Mouse (Mus musculus) embryonic facial prominence, embryonic 12.5 days (tissue): ENCODE results near the gene Fbxl17. TPM values are rescaled to one million over a fixed set of nuclear protein-coding genes. Genes with fewer than 3 reads are reported as not detected.

Experiments
- ATAC-seq: fragments of 200-750 bp; cut with Nextera tagmentation; 2 replicates; pipeline ENCODE4 v1.8.0; 2017; ENCODE audit not compliant: insufficient number of reproducible peaks, insufficient read depth, low FRiP score, low TSS enrichment
- H3K27ac ChIP-seq: fragments of 300-500 bp; sonication (generic); 2 replicates; pipeline ENCODE4 v1.5.1; 2016; ENCODE audit warnings: mild to moderate bottlenecking
- H3K27me3 ChIP-seq: fragments of 300-500 bp; sonication (generic); 2 replicates; pipeline ENCODE4 v1.6.1; 2016; ENCODE audit warnings: mild to moderate bottlenecking, moderate library complexity
- H3K36me3 ChIP-seq: fragments of 300-500 bp; sonication (generic); 2 replicates; pipeline ENCODE4 v1.6.1; 2016; ENCODE audit warnings: mild to moderate bottlenecking
- H3K4me1 ChIP-seq: fragments of 300-500 bp; sonication (generic); 2 replicates; pipeline ENCODE4 v1.6.1; 2016
- H3K4me2 ChIP-seq: fragments of 300-500 bp; sonication (generic); replicated peaks from 2 replicates; pipeline ENCODE4 v1.6.1; 2016; ENCODE audit warnings: mild to moderate bottlenecking, moderate library complexity
- H3K4me3 ChIP-seq: fragments of 300-500 bp; sonication (generic); 2 replicates; pipeline ENCODE4 v1.5.1; 2016; ENCODE audit warnings: mild to moderate bottlenecking
- H3K9ac ChIP-seq: fragments of 300-500 bp; sonication (generic); 2 replicates; pipeline ENCODE4 v1.6.1; 2016; ENCODE audit warnings: mild to moderate bottlenecking, moderate library complexity
- H3K9me3 ChIP-seq: fragments of 300-500 bp; sonication (generic); 2 replicates; pipeline ENCODE4 v1.6.1; 2016; ENCODE audit warnings: mild to moderate bottlenecking, moderate library complexity
- WGBS: fragments of 180-500 bp; shearing (Covaris S2); methylation state at CpG from one replicate; pipeline ENCODE4 v1.1.7; 2016; 5-methylcytosine and 5-hydroxymethylcytosine counted together
- polyA plus RNA-seq: library from polyadenylated mRNA; unstranded; fragments of >200 nt; fragmentation: Nextera tagmentation; extraction: Ambion mirVana; gene quantifications from 2 replicates; pipeline ENCODE4 v1.2.1, GENCODE M21; 2016

The Fbxl17 gene
- polyA plus RNA-seq, 1 experiment from 2014 or later, result 7.9 TPM

- H3K27me3 ChIP-seq, result no peaks in the 10 kb centered on the region
- no peak overlapping the region for H3K4me3 ChIP-seq
- H3K27ac ChIP-seq, result no peak overlapping the region
- WGBS, result 84% methylated on average over 1 of the region's 1 CpGs
- no peak for ATAC-seq
- H3K4me2 ChIP-seq, result no peak overlapping the region
- no peak overlapping the region for H3K9ac ChIP-seq
- 0 out of 2 replicates have a peak, but pooled peaks cover 3% of the 10 kb centered on the region for H3K4me1 ChIP-seq
- no peaks in the 10 kb centered on the region for H3K9me3 ChIP-seq
- no peaks in the 10 kb centered on the region for H3K36me3 ChIP-seq
Observed at GRCm38 (mm10) chr17:63289317-63289913, 210.4 kb downstream of the Fbxl17 start.

GRCm38 (mm10) chr17:63288850-63289249, 211.0 kb downstream of the Fbxl17 start:
- no peaks in the 10 kb centered on the region for H3K36me3 ChIP-seq
- 90% methylated on average over 4 of the region's 4 CpGs for WGBS
- no peak for ATAC-seq

GRCm38 (mm10) chr17:63287413-63287812, 212.4 kb downstream of the Fbxl17 start:
- Histone ChIP-seq H3K27ac (no peak overlapping the region), H3K9ac (no peak overlapping the region), H3K4me1 (0 out of 2 replicates have a peak, but pooled peaks cover 3% of the 10 kb centered on the region), H3K4me2 (no peak overlapping the region), H3K9me3 (no peaks in the 10 kb centered on the region), H3K27me3 (no peaks in the 10 kb centered on the region), H3K36me3 (no peaks in the 10 kb centered on the region), H3K4me3 (no peak overlapping the region)
- WGBS, result 73% methylated on average over 2 of the region's 2 CpGs
- ATAC-seq, result no peak

More at GRCm38 (mm10) chr17:63288850-63289249, 211.0 kb downstream of the Fbxl17 start:
- H3K27me3 ChIP-seq, result no peaks in the 10 kb centered on the region
- no peak overlapping the region for H3K9ac ChIP-seq
- H3K9me3 ChIP-seq, result no peaks in the 10 kb centered on the region
- no peak overlapping the region for H3K4me2 ChIP-seq
- H3K4me3 ChIP-seq, result no peak overlapping the region
- 0 out of 2 replicates have a peak, but pooled peaks cover 3% of the 10 kb centered on the region for H3K4me1 ChIP-seq
- no peak overlapping the region for H3K27ac ChIP-seq

GRCm38 (mm10) chr17:63285265-63285939, 214.4 kb downstream of the Fbxl17 start:
- no peaks in the 10 kb centered on the region for H3K9me3 ChIP-seq
- WGBS, result 81% methylated on average over 11 of the region's 11 CpGs
- H3K36me3 ChIP-seq, result no peaks in the 10 kb centered on the region
- no peak overlapping the region for H3K4me3 ChIP-seq
- no peak overlapping the region for H3K4me2 ChIP-seq
- ATAC-seq, result no peak
- H3K27ac ChIP-seq, result no peak overlapping the region
- no peak overlapping the region for H3K9ac ChIP-seq
- 0 out of 2 replicates have a peak, but pooled peaks cover 3% of the 10 kb centered on the region for H3K4me1 ChIP-seq
- H3K27me3 ChIP-seq, result no peaks in the 10 kb centered on the region

GRCm38 (mm10) chr17:63284074-63284473, 215.7 kb downstream of the Fbxl17 start:
- H3K9me3 ChIP-seq, result no peaks in the 10 kb centered on the region
- ATAC-seq, result no peak
- no peak overlapping the region for H3K27ac ChIP-seq
- H3K4me2 ChIP-seq, result no peak overlapping the region
- no peak overlapping the region for H3K9ac ChIP-seq
- no peaks in the 10 kb centered on the region for H3K36me3 ChIP-seq
- no peak overlapping the region for H3K4me3 ChIP-seq
- 83% methylated on average over 4 of the region's 4 CpGs for WGBS
- no peaks in the 10 kb centered on the region for H3K27me3 ChIP-seq
- H3K4me1 ChIP-seq, result 0 out of 2 replicates have a peak, but pooled peaks cover 3% of the 10 kb centered on the region

- Histone ChIP-seq H3K9ac (no peak overlapping the region), H3K36me3 (no peaks in the 10 kb centered on the region), H3K27ac (no peak overlapping the region), H3K4me2 (no peak overlapping the region), H3K9me3 (no peaks in the 10 kb centered on the region), H3K4me1 (no peaks in the 10 kb centered on the region), H3K27me3 (no peaks in the 10 kb centered on the region), H3K4me3 (no peak overlapping the region)
- 78% methylated on average over 5 of the region's 5 CpGs for WGBS
- no peak for ATAC-seq
Observed at GRCm38 (mm10) chr17:63282004-63282403, 217.8 kb downstream of the Fbxl17 start.

- Histone ChIP-seq H3K9me3 (no peaks in the 10 kb centered on the region), H3K27me3 (no peaks in the 10 kb centered on the region), H3K9ac (no peak overlapping the region), H3K27ac (no peak overlapping the region), H3K4me3 (no peak overlapping the region), H3K36me3 (no peaks in the 10 kb centered on the region), H3K4me1 (no peaks in the 10 kb centered on the region), H3K4me2 (no peak overlapping the region)
- no peak for ATAC-seq
- 72% methylated on average over 2 of the region's 2 CpGs for WGBS
Observed at GRCm38 (mm10) chr17:63280990-63281389, 218.8 kb downstream of the Fbxl17 start.

- Histone ChIP-seq H3K4me1 (no peaks in the 10 kb centered on the region), H3K27ac (no peak overlapping the region), H3K9me3 (no peaks in the 10 kb centered on the region), H3K9ac (no peak overlapping the region), H3K36me3 (no peaks in the 10 kb centered on the region), H3K4me2 (no peak overlapping the region), H3K27me3 (no peaks in the 10 kb centered on the region), H3K4me3 (no peak overlapping the region)
- no peak for ATAC-seq
- 72% methylated on average over 4 of the region's 4 CpGs for WGBS
Observed at GRCm38 (mm10) chr17:63279144-63279543, 220.7 kb downstream of the Fbxl17 start.

GRCm38 (mm10) chr17:63273353-63273752, 226.5 kb downstream of the Fbxl17 start:
- Histone ChIP-seq H3K4me1 (peaks cover 13% of the 10 kb centered on the region; the same call in 1 of the 2 replicates), H3K27ac (no peak overlapping the region), H3K36me3 (no peaks in the 10 kb centered on the region), H3K27me3 (no peaks in the 10 kb centered on the region), H3K9me3 (no peaks in the 10 kb centered on the region), H3K9ac (no peak overlapping the region), H3K4me3 (no peak overlapping the region), H3K4me2 (no peak overlapping the region)
- WGBS, result 91% methylated on average over 2 of the region's 2 CpGs
- no peak for ATAC-seq

- peaks cover 14% of the 10 kb centered on the region for H3K4me1 ChIP-seq
- no peak overlapping the region for H3K4me3 ChIP-seq
- H3K27ac ChIP-seq, result no peak overlapping the region
- ATAC-seq, result no peak
- no peaks in the 10 kb centered on the region for H3K27me3 ChIP-seq
- H3K9me3 ChIP-seq, result no peaks in the 10 kb centered on the region
- no peak overlapping the region for H3K9ac ChIP-seq
- no peak overlapping the region for H3K4me2 ChIP-seq
- H3K36me3 ChIP-seq, result no peaks in the 10 kb centered on the region
Observed at GRCm38 (mm10) chr17:63272914-63273313, 226.9 kb downstream of the Fbxl17 start.

- WGBS, result 78% methylated on average over 6 of the region's 6 CpGs
- no peak for ATAC-seq
Observed at GRCm38 (mm10) chr17:63271000-63271399, 228.8 kb downstream of the Fbxl17 start.

GRCm38 (mm10) chr17:63270513-63270912, 229.3 kb downstream of the Fbxl17 start:
- Histone ChIP-seq H3K4me1 (peaks cover 20% of the 10 kb centered on the region), H3K36me3 (no peaks in the 10 kb centered on the region), H3K9ac (no peak overlapping the region), H3K27ac (no peak overlapping the region), H3K9me3 (no peaks in the 10 kb centered on the region), H3K4me2 (no peak overlapping the region), H3K27me3 (no peaks in the 10 kb centered on the region), H3K4me3 (no peak overlapping the region)
- 86% methylated on average over 5 of the region's 5 CpGs for WGBS
- no peak for ATAC-seq

More at GRCm38 (mm10) chr17:63271000-63271399, 228.8 kb downstream of the Fbxl17 start:
- no peak overlapping the region for H3K27ac ChIP-seq
- H3K36me3 ChIP-seq, result no peaks in the 10 kb centered on the region
- no peak overlapping the region for H3K4me3 ChIP-seq
- no peaks in the 10 kb centered on the region for H3K27me3 ChIP-seq
- H3K4me2 ChIP-seq, result no peak overlapping the region
- no peak overlapping the region for H3K9ac ChIP-seq
- no peaks in the 10 kb centered on the region for H3K9me3 ChIP-seq
- peaks cover 20% of the 10 kb centered on the region for H3K4me1 ChIP-seq
